Mouse (Mus musculus) erythroblast, adult 5-6 weeks (primary cell): ENCODE measurements around the gene Cfap61. TPM values are rescaled to one million over a fixed set of nuclear protein-coding genes. Genes with fewer than 3 reads are reported as not detected.
A peak's percentile ranks its signal among the peaks of the same experiment; 100 is the strongest.

Experiments used
- ATAC-seq: replicated peaks from 2 replicates; pipeline ENCODE4 v1.8.0; 2016; ENCODE audit warnings: moderate number of reproducible peaks, mild to moderate bottlenecking, moderate TSS enrichment, inconsistent platforms; ENCODE audit not compliant: poor library complexity, low FRiP score, severe bottlenecking
- total RNA-seq, 2 experiments: library from RNA; stranded (forward) in 1 of 2; stranded (reverse) in 1 of 2; fragments of 150-400 nt in 1 of 2; fragments of 200-764, 138-1000 nt in 1 of 2; gene quantifications; 2 replicates each; pipeline versions ENCODE4 v1.2.3 to v1.2.4; 2015 to 2017; ENCODE audit warnings: low replicate concordance in 2 of 2

Gene Cfap61
- total RNA-seq, 2 experiments from 2014 or later = not detected

DNA sequence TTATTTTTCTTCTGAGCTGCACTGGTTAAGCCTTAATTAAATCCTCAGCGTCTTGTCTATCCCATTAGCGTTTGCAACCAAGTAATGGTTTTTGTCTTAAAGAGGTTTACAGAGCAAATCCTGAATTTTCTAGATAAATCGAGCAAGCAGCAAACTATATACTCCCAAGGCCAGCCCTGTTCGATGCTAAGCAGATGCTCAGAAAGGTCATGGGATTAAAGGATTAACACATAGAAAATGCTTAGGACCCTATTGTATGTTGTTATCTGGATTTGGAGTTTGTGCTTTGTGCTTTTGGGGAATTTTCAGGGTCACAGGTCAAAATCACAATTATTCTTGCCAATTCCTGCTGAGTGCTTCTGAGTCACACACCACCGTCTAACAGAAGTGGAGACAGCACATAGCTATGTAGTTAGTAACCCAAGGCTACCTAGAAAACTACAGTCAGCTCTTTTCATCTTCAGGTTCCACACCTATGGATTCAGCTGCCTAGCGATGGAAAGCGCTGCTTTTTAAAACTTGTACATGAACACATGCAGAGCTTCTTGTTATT is 13.9 kb downstream of the Cfap61 start:
- ATAC-seq = no peak

DNA sequence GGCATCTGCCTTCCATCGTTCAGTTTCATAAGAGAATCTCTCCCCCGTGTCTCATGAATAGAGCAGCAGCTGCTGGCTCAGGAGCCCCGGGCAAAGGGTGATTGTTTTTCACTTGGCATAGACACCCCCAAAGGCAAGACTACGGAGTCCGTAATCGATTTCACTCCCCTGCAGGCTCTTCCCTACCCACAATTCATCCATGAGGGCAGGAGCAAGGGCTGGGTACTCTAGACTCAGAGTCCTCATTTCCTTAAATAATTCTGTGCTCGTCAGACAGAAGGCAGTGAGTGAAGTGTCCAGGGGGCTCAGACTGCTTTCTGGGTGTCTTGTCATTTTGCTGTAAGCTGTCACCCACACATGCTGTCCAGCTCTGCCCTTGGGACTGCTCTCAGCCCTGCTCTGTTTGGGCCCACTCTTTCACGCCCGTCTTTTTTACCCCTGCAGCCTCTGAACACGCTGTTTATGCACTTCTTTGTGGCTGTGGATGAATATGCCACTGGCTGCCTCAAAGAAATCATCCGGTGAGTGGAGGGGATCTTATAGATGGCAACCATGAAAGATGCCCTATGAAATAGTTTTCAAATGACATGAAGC is 15.0 kb downstream of the Cfap61 start:
- no peak for ATAC-seq

DNA sequence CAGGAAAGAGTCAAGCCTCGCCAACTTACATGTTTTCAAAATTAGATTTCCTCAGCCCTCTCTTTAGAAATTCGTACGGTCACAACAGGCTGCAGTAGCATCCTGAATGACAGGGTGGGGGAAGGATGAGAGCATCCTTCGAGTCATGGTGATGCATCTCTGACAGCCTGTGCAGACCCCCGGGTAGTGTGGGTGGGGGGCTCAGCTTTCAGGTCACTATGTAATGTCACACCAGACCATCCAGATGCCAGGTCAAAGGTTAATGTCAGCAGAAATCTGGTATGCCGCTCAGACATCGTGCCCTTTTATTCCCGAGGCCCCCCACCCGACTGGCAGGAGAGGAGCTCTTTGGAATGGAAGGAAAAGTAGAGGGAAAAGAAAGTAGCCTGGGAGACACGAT is 15.7 kb downstream of the Cfap61 start:
- ATAC-seq = no peak

DNA sequence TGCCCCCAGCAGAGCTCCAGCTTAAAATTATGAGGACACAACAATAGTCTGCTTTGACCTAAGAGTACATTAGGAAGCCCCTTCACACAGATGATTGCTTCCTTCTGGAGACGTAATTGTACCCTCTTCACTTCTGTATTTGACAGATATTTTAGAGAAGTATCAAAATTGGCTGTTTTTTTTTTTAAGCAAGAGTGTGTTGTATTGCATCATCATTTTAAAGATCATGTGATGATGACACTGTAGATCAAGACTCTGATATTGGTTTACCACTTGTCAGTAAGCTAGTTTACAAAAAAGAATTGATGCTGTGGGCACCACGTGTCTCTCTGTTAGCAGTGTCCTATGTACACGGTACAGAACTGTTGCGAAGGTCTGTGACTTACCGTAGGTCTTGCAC is 18.1 kb downstream of the Cfap61 start:
- ATAC-seq = no peak

DNA sequence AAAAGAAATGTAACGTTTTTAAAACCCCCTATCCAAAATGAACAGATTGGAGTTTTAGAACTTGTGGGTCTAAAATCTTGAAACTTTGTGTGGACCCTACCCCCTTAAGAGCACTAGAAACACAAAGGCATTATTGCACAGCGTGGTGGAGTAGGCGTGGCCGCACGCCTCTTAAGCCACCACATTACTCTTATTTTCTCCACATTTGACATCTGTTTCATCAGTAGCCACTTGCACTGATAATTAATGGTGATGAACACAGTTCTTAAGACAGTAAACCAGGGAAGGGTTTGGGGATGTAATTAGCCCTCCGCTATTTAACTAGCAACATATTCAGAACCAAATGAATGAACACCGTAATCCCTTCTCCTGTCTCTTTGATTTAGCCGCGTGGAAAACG is 21.3 kb downstream of the Cfap61 start:
- no peak for ATAC-seq

DNA sequence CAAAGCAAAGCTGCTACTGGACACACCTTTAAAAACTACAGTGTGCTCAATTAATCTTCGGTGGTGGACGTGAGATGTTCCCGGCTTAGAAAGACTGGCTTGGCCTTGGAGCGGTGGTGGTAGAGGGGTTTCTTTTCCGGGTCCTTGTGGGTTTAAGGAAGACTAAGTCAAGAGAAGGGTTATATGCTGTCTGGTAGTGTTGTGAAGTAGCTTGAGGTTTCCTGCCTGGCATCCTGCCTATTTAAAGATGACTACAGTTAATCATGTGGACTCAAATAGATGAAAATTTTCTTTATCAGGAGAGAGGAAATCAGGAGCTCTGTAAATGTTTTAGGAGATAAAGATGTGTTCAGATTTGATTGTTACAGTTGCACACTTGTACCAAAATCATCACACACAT is 21.7 kb downstream of the Cfap61 start:
- ATAC-seq = no peak

DNA sequence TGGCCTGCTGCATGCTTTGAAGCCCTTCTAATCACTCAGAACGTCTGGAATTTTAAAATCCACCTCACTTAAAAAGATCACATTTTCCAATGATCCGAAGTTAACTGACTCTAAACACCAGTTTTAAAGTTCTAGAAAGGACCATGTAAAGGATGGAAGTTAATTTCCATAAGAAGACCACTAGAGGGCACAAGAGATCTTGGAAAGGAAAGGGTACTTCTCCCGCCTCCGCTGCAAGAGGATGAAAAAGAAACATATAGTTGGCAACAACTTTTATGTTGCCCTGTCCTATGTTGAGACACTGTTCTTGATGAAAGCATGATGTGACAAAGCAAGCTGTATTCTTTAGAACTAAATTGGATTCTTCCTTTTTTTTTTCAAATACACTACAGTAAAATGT is 22.9 kb downstream of the Cfap61 start:
- peak; percentile 57; the same call in 1 of the 2 replicates for ATAC-seq

DNA sequence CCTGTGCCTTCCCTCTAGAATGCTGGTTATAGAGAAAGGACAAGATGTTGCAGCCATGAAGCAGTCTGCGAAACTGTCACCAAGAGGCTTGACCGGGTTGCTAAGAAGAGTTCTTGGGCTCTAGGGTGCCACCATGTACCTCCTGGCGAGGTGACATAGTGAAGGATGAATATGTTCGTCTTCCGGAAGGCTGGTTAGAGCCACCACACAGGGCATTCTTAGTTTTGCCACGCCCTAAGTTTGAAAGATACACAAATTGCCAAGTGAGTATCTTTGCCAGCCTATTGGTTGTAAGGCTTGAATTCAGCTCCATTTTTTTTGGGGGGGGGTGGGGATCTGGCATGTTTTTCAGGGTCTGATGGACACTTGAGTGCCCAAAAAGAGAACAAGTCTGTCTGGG is 23.5 kb downstream of the Cfap61 start:
- ATAC-seq = no peak

DNA sequence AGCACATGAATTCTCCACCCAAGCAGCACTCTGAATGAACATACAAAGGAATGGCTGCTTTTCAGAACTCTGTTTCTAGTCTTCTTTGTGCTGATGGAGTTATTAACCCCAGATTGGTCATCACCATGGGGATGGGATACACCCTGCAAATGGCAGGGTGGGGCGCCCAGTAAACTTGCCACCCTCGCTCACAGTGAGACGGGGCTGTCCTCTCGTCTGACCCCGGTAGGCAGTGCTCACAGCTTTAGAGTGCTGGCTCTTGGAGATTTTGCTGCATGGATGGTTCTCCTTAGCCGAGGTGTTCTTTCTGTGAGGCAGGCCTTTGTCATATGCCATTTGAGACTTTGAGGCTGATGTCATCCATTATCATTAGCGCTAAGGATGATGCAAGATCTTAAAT is 24.0 kb downstream of the Cfap61 start:
- ATAC-seq = no peak

DNA sequence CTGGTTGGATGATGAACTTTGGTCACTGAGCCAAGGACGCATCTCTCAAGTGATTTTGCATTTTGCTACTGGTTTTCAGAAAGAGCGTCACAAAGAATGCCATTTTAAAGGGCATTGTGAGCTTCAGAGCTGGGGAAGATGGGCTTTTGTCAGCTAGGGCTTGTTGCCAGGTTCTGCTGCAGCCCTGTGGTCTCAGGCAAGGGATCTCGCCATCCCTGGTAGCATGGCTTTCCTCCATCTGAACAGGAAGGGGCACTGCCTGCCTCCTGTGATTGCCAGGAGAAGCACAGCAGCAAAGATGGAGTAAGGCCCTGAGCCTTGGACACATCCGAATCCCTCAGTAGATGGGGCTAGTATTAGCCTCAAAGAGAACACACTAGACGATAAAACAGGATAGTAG is 27.3 kb downstream of the Cfap61 start:
- ATAC-seq = no peak

DNA sequence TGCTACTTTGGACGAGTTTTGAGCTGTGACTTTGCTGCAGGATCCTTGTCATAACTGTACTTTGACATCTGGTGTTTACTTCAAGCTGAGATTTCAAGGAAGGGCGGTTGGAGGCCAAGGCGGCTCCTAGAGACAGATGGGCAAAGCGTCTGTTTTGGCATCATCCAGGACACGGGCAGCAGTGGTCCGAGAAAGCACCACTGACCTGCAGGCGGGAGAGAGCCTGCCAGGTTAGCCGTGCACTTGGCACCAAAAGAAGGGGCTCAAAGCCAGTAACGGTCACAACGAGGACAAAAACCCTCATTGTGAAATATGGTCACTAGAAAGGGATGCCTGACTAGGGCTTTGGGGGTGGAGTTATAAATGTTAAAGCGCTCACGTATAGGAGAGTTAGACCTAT is 36.2 kb downstream of the Cfap61 start:
- no peak for ATAC-seq

DNA sequence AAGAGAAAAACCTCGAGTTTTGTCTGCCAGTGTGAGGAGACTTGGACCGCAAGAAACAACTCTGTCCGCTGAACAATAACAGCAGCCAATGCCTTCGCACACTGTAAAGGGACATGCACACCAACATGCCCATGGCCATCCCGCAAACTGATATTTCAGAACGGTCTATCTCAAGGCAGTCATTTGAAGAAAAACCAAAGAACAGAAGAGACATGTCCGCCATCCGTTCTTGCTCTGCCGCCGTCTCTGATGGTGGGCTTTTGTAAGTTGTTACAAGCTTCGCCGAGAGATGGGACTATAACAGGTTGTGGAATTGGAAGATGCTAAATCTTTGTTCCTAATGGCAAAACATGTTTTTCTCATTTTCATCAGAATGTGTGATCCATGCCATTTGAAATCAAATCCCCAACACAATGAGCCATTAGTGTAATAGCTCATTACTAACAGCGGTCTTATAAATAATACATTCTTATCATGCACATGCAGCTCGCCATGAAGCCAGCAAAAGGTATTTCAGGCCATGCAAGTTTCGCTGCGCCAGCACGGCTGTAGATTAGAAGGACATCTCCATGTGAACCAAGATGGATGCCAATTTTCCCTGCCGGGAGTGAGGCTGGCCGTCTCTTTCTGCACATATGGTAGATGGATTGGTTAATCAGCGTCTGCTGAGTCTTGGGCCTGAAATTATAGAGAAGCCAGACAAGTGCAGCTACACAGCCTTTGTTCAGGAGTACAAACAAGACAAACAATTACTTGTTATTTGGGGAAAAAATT is 36.8 kb downstream of the Cfap61 start:
- no peak for ATAC-seq

DNA sequence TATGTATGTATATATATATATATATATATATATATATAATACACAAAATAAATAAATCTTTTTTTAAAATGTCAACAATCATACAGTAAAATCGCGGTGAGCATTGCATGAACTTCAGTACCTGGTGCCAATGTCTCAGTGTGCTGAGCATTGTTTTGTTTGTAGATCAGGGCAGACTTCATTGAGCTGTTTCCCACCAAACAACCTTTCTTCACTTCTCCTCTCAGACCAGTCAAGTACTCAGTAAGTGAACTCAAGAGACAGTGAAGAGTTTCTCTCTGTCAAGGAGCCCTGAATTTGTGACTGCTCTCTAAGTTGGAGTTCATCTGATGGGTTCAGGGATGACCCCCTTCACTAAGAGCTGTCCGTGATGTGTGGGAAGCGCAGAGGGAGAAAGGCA is 38.0 kb downstream of the Cfap61 start:
- no peak for ATAC-seq

DNA sequence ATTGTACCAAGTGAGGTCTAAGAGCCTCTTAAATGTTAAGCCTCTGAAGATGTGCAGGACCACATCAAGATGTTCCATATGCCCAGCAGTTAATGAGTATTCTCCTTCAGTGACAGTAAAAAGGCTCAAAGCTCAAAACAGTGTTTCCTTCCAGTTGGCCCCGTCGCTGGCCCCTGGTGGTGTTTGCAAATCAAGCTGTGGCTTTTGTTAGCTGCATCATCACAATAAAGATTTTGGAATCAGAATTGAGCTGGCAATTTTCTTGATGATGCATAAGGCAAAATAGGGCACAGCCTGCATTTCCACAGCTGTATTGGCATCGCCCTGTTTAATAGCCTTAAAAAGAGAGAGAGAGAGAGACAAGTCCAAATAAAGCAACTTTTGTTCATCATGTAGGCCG is 45.0 kb downstream of the Cfap61 start:
- ATAC-seq = no peak

DNA sequence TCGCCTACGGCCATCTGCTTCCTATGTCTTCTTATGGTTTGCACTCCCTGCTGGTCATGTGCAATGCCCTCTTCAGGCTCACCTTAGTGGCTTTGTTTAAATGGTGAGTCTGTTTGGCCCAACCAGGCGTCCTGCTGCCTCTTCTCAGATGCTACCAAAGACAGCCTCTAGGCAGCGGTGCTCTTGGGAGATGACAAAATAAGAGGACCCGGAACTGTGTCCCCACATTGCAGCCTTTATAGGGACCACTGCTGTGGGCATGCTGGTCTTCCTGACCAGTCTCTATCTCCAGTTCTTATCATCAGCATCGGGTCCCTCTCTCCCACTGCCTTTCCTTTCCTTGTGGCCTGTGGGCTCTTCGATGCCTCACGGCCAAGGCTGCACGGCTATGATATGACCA is 46.3 kb downstream of the Cfap61 start:
- no peak for ATAC-seq

DNA sequence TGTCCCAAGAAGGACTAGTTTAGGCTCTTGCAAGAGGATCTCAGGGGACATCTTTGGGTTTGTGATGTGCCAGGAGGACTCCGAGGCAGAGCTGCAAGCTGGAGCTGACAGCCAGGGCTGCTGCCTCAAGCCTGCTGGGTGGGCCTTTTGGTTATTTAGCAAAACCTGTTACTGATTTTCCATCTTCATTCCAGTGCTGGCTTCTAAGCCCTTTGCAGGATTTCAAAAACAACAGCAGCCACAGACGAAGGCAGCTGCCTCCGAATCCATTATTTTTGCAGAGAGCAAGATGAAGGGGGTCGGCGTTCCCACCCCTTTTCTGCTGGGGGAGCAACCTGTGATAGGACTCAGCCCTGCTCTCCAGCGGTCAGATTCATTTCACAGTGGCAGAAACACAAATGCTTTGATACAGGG is 47.1 kb downstream of the Cfap61 start:
- ATAC-seq = no peak

DNA sequence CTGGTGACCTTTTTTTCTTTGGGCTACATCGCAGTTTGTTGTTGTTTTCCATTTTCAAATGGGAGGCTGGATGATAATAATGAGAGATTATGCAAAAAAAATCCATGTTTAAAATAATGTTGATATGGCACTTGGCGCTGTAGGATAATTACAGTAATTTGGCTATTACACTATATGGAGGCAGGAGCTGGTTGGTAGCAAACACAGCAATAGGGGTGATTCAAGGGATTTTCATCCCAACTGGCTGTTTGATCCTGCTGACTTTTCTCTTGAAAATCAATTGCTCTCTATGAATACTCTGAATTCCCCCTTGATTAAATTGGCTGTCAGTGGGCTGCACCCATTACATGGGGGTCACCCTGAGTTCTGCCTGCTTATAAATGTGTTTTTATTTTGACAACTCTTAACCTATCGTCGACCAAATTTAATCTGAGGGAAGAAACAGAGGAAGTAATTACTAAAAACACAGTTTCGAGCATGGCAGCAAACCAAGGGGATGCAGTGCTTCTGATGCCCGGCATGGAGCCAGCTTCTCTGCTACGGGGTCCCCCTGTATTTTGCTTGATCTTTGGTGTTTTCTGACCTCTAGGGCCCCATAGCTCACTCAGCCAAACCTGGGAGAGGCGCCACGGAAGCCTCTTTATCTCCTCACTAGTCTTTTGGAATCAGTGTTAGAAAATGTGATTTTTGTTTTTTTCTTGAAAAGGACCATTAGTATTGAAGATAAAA is 47.9 kb downstream of the Cfap61 start:
- ATAC-seq = no peak

DNA sequence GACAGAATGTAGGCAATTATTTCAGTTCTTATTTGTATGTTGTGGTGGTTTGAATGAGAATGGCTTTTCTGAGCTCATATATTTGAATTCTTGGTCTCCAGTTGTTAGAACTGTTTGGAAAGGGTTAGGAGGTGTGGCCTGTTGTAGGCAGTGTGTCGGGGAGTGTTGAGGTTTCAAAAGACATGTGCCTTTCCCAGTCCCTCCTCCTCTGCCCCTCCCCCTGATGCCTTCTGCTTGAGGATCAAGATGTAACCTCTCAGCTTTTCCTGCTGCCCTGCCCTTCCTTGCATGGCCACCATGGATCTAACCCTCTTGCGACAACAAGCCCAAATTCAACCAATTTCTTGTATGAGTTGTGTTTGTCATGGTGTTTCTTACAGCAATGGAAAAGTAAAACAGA is 53.2 kb downstream of the Cfap61 start:
- no peak for ATAC-seq

DNA sequence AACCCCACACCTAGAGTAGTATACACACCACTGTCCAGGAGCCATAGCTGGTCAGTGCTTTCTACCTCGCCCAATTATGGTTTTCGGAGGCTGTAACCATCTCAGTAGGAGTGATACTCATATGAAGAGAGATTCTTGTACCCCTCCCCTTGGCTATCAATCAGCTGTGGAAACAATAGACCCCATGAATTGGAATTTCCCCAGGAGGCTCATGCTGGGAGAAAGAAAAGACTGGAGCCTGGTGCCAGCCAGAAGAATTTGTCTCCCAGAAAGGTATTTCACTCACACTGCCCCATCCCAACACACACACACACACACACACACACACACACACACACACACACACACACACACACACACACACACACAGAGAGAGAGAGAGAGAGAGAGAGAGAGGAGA is 55.9 kb downstream of the Cfap61 start:
- ATAC-seq = no peak

DNA sequence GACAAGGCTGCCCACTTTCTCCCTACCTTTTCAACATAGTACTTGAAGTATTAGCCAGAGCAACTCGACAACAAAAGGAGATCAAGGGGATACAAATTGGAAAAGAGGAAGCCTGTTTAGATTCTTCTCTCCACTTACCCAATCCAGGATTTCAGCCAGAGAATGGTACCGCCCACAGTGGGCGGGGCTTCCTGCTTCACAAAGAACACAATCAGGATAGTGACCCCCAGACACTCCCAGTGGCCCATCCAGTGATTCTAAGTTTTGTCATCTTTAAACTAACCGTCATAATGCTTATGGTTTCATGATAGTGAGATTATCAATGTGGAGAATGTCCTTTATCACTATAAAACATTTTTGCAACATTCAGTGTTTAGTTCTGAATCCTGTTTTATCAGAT is 61.9 kb downstream of the Cfap61 start:
- no peak for ATAC-seq

DNA sequence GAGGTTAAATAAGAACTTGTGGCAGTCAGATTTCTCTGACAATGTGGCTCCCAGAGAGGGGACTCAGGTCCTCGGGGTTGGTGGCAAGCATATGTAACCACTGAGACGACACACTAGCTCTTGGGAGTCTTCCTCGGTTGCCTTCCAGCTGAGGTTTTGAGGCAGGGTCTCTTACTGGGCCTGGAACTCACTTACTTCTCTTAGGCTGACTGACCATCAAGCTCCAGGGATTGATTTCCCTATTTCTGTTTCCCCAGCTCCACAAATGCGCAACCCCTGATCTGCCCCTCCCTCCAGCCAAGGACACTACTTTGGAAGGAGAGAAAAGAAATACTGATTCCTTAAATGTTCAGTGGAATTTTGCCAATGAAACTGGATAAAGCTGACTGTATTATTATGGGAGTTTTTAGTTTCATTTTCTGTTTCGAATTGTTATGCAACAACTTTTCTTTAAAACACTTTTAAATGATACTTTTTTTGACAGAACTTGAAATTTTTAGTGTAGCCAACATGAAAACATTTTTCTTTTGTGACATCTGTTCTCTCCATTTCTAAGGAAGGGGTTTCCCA is 63.5 kb downstream of the Cfap61 start:
- ATAC-seq = no peak
